Mouse (Mus musculus) ES-E14 (cell line): ENCODE measurements around the gene Htr6. TPM values are rescaled to one million over a fixed set of nuclear protein-coding genes. Genes with fewer than 3 reads are reported as not detected.
A peak's percentile ranks its signal among the peaks of the same experiment; 100 is the strongest.

Source experiments
- DNase-seq: peaks from one replicate; pipeline ENCODE4 v3.0.0-alpha.2; 2013; ENCODE audit warnings: low read depth, low spot score
- H3K27ac ChIP-seq: 2 replicates; pipeline ENCODE4 v1.5.1; 2012; ENCODE audit warnings: low read depth, mild to moderate bottlenecking, low read length, moderate library complexity, mixed read lengths; ENCODE audit not compliant: poor library complexity, insufficient read depth, severe bottlenecking
- H3K36me3 ChIP-seq: 2 replicates; pipeline ENCODE4 v1.6.1; 2012; ENCODE audit warnings: mild to moderate bottlenecking, low read length, moderate library complexity, mixed read lengths; ENCODE audit not compliant: control insufficient read depth, poor library complexity, insufficient read depth, severe bottlenecking
- H3K4me1 ChIP-seq, 2 experiments: fragments of 150-350 bp in 1 of 2; sonication (generic) in 1 of 2; 2 replicates each; pipeline ENCODE4 v1.6.1; 2012; ENCODE audit warnings: low read length in 2 of 2, mild to moderate bottlenecking in 1 of 2, mixed read lengths in 1 of 2; ENCODE audit not compliant: control insufficient read depth in 2 of 2, insufficient read depth in 2 of 2, poor library complexity in 1 of 2
- H3K4me3 ChIP-seq, 2 experiments: fragments of 150-350 bp in 1 of 2; sonication (generic) in 1 of 2; 2 replicates each; pipeline ENCODE4 v1.5.1; 2012; ENCODE audit warnings: low read length in 2 of 2, low read depth in 1 of 2, mild to moderate bottlenecking in 1 of 2, mixed read lengths in 1 of 2; ENCODE audit not compliant: insufficient read depth in 1 of 2, poor library complexity in 1 of 2, severe bottlenecking in 1 of 2
- H3K9ac ChIP-seq: 2 replicates; pipeline ENCODE4 v1.6.1; 2012; ENCODE audit warnings: low read depth, mild to moderate bottlenecking, low read length, mixed read lengths; ENCODE audit not compliant: poor library complexity, insufficient read depth, severe bottlenecking
- H3K9me3 ChIP-seq: fragments of 150-350 bp; sonication (generic); 2 replicates; pipeline ENCODE4 v1.6.1; 2012; ENCODE audit warnings: low read depth, mild to moderate bottlenecking, low read length; ENCODE audit not compliant: control insufficient read depth, insufficient read depth
- CHD2 ChIP-seq: IDR thresholded peaks from 2 replicates; pipeline ENCODE4 v1.6.1; 2014; ENCODE audit warnings: mild to moderate bottlenecking, low read depth, low read length, inconsistent platforms
- HCFC1 ChIP-seq: IDR thresholded peaks from 2 replicates; pipeline ENCODE4 v1.6.1; 2012; ENCODE audit warnings: low read length, inconsistent platforms, borderline replicate concordance; ENCODE audit not compliant: insufficient read depth
- MAFK ChIP-seq: IDR thresholded peaks from 2 replicates; pipeline ENCODE4 v1.6.1; 2014; ENCODE audit warnings: mild to moderate bottlenecking, low read depth, low read length, inconsistent platforms; ENCODE audit not compliant: insufficient read depth
- ZC3H11A ChIP-seq: IDR thresholded peaks from 2 replicates; pipeline ENCODE4 v1.6.1; 2012; ENCODE audit warnings: low read depth, mild to moderate bottlenecking, inconsistent platforms, low read length, borderline replicate concordance
- ZNF384 ChIP-seq: IDR thresholded peaks from 2 replicates; pipeline ENCODE4 v1.6.1; 2012; ENCODE audit warnings: low read depth, low read length, inconsistent platforms
- in situ Hi-C, 2 experiments: fragments of 600-800 bp; cut with MboI; formaldehyde crosslinking; loops; one replicate each; pipeline ENCODE4 v1.15.1; 2025; ENCODE audit warnings: low sequenced_read_pairs in 2 of 2, inconsistent platforms in 1 of 2; ENCODE audit not compliant: unreplicated experiment in 2 of 2
- total RNA-seq: library from RNA; depleted of rRNA; stranded (reverse); fragments of 300-350 nt; gene quantifications from 2 replicates; pipeline ENCODE4 v1.2.3, GENCODE M21; 2012

The Htr6 gene
- total RNA-seq, 1 experiment, result 0.13 TPM

GRCm38 (mm10) chr4:139093196-139093530, 17.8 kb upstream of the Htr6 start:
- in situ Hi-C loops, result loop anchor here in 1 of 2 experiments (25.0 kb wide), 1 partner anchor 194 kb away; no protein-coding TSS in a partner anchor
- Histone ChIP-seq H3K4me1 (peaks cover 2 to 10% of the 10 kb centered on the region in 2 experiments; a peak in 3 of 4 replicates), H3K36me3 (no peaks in the 10 kb centered on the region), H3K9me3 (no peaks in the 10 kb centered on the region), H3K27ac (no peak overlapping the region), H3K9ac (peak overlapping the region; percentile 57; the same call in 1 of the 2 replicates), H3K4me3 (peak overlapping the region; percentile 51 to 72; a peak in 3 of 4 replicates)
- DNase-seq, result no peak
- no peak for TF ChIP-seq ZNF384
- TF ChIP-seq MAFK, result no peak
- no peak for TF ChIP-seq CHD2
- TF ChIP-seq HCFC1, result no peak
- no peak for TF ChIP-seq ZC3H11A

GRCm38 (mm10) chr4:139092356-139093195, 17.2 kb upstream of the Htr6 start, which contains the start of gene Nbl1:
Nbl1 (minus strand) TSS chr4:139092993.
- in situ Hi-C loops, result loop anchor here in 1 of 2 experiments (25.0 kb wide), 1 partner anchor 195 kb away; no protein-coding TSS in a partner anchor
- DNase-seq, result no peak
- Histone ChIP-seq H3K4me3 (peak within 1 kb of the TSS; percentile 61 to 72), H3K36me3 (no peaks in the 10 kb centered on the region), H3K9ac (peak within 1 kb of the TSS; percentile 57), H3K4me1 (peaks cover 2 to 10% of the 10 kb centered on the region in 2 experiments; a peak in 3 of 4 replicates), H3K27ac (no peak within 1 kb of the TSS), H3K9me3 (no peaks in the 10 kb centered on the region)
- TF ChIP-seq HCFC1 (no peak), ZNF384 (no peak), MAFK (no peak)

- H3K27ac ChIP-seq, result no peak overlapping the region
- no peak for DNase-seq
- peaks cover 2 to 10% of the 10 kb centered on the region in 2 experiments; a peak in 3 of 4 replicates for H3K4me1 ChIP-seq
- no peak for TF ChIP-seq CHD2
- no peak for TF ChIP-seq ZNF384
- TF ChIP-seq ZC3H11A, result no peak
- TF ChIP-seq HCFC1, result no peak
- no peak for TF ChIP-seq MAFK
- no peaks in the 10 kb centered on the region for H3K9me3 ChIP-seq
- in situ Hi-C loops, result loop anchor here in 1 of 2 experiments (25.0 kb wide), 1 partner anchor 196 kb away; no protein-coding TSS in a partner anchor
- no peaks in the 10 kb centered on the region for H3K36me3 ChIP-seq
- 0 out of 2 replicates have a peak overlapping the region, but pooled peaks have one; percentile 7 for H3K9ac ChIP-seq
- H3K4me3 ChIP-seq, result peak overlapping the region; percentile 61 to 72
Observed at GRCm38 (mm10) chr4:139091478-139092355, 16.3 kb upstream of the Htr6 start.

GRCm38 (mm10) chr4:139091066-139091465, 15.7 kb upstream of the Htr6 start:
- Histone ChIP-seq H3K9me3 (no peaks in the 10 kb centered on the region), H3K27ac (no peak overlapping the region), H3K4me1 (peaks cover 2 to 10% of the 10 kb centered on the region in 2 experiments; a peak in 3 of 4 replicates), H3K36me3 (no peaks in the 10 kb centered on the region), H3K9ac (no peak overlapping the region), H3K4me3 (no peak overlapping the region)
- in situ Hi-C loops, result loop anchor here in 1 of 2 experiments (25.0 kb wide), 1 partner anchor 196 kb away; no protein-coding TSS in a partner anchor
- DNase-seq, result no peak
- TF ChIP-seq ZNF384 (no peak), MAFK (no peak), CHD2 (no peak), ZC3H11A (no peak), HCFC1 (no peak)
